Mouse (Mus musculus) cortical plate, adult 2 months (tissue): ENCODE measurements at regions not wholly inside any gene's neighbourhood (a gene's known extent, or its start where the extent isn't known, plus 50 kb on each side); places are given as distances from the start of the nearest gene placed in this dataset.

Experiments used
- CTCF ChIP-seq: fragments of 200-500 bp; IDR thresholded peaks from 2 replicates; pipeline ENCODE4 v1.5.1; 2011; ENCODE audit warnings: mild to moderate bottlenecking, control low read depth, low read length; ENCODE audit not compliant: insufficient read depth; ENCODE audit errors: extremely low read depth
- POLR2A ChIP-seq: fragments of 200-500 bp; IDR thresholded peaks from 2 replicates; pipeline ENCODE4 v1.6.1; 2011; ENCODE audit warnings: mild to moderate bottlenecking, low read length, control low read depth; ENCODE audit not compliant: insufficient read depth; ENCODE audit errors: extremely low read depth

DNA sequence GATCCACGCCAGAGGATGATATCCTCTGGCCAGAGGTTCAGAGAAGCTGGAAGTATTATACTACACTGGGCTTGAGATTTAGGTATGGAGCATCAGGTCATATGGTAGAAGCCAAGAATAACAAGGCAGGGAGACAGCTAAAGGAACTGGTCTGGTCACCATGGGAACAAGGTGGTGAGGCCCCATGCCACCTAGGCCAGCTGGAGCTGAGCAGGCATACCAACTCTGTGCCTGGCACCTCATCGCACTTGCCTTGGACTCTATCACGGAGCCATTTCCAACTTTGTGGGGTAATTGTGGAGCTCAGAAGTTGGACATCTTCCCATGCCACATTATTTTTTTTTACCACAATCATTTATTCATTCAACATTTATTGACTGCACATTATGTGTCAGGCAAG lies 55.9 kb upstream of the Polg start:
- TF ChIP-seq POLR2A: no peak
- TF ChIP-seq CTCF: no peak
